Mouse (Mus musculus): ENCODE measurements around the gene Kcnt2.

DNA sequence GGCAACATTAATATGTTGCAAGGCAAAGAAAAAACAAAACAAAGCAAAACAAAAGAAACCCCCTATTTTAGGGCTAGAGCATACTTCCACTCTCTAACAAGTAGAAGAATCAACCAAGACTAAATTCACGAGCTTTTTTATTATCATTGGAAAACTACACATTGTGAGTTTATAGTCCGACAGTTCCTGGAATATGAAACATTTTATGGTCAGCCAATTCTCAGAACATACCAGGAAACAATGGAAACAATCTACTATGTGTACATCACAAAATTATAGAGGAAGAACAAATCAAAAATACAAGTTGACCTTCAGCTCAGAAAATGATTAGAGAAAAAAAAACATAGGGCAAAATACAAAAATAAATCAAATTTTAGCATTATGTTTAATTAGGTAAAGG lies 368.9 kb downstream of the Kcnt2 start:
- TF ChIP-seq EP300 (IDR thresholded peaks at IDR 0.05; ENCODE audit: insufficient read depth, low read depth, low read length) (no peak), CTCF (IDR thresholded peaks at IDR 0.05) (no peak), POLR2A (IDR thresholded peaks at IDR 0.05; ENCODE audit: insufficient read depth, low read depth, low read length) (no peak)
